Mouse (Mus musculus): ENCODE data around the gene Mup7. TPM values are rescaled to one million over a fixed set of nuclear protein-coding genes. Genes with fewer than 3 reads are reported as not detected.

Mup7 gene
- not detected for polyA plus RNA-seq (2017; shearing (Covaris generic))

GRCm38 (mm10) chr4:60070375-60070774 lies at the start of gene Mup7:
Mup7 (minus strand) TSS chr4:60070475.

Other genes with a start within 250 kb of the Mup7 start
- not detected for gene Slc46a2, start 155.4 kb downstream of the Mup7 start, polyA plus RNA-seq (2017; shearing (Covaris generic))
- gene Mup4, start 109.8 kb downstream of the Mup7 start, polyA plus RNA-seq (2017; shearing (Covaris generic)), result not detected
- gene Mup6, start 106.2 kb downstream of the Mup7 start, polyA plus RNA-seq (2017; shearing (Covaris generic)), result not detected
- gene Mup2, start 83.8 kb upstream of the Mup7 start, polyA plus RNA-seq (2017; shearing (Covaris generic)), result not detected
- not detected for gene Mup8, start 152.1 kb upstream of the Mup7 start, polyA plus RNA-seq (2017; shearing (Covaris generic))

Data from naive thymus-derived CD4-positive, alpha-beta T cell, adult 5 months (primary cell).